Mouse (Mus musculus) CH12F3 (cell line): ENCODE data around the gene Foxp1.

Experiments
- in situ Hi-C: fragments of 300-500 bp; cut with MboI; formaldehyde crosslinking; loops from 2 replicates; pipeline ENCODE4 v1.14.3; 2020; ENCODE audit warnings: low sequenced_read_pairs

Gene Foxp1

DNA sequence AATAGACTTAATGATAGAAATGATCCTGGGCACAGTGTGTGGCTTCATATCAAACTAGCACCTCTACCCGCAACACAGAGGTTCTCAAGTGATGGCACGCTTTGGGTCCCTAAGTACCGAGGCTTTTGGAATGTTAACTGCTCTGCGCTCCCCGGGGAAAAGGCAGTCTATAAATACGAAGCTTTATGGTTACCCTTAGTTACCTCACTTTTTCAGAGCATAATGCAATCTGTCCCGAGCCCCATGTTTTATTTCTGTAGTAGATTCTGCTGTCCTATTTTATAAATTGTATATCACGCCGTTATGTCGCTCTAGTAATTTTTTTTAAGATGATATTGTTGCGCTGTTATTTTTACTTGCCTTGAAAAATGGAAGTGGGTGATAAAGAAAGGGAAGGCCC lies 585.0 kb downstream of the Foxp1 start:
- in situ Hi-C loops: no loop called here

DNA sequence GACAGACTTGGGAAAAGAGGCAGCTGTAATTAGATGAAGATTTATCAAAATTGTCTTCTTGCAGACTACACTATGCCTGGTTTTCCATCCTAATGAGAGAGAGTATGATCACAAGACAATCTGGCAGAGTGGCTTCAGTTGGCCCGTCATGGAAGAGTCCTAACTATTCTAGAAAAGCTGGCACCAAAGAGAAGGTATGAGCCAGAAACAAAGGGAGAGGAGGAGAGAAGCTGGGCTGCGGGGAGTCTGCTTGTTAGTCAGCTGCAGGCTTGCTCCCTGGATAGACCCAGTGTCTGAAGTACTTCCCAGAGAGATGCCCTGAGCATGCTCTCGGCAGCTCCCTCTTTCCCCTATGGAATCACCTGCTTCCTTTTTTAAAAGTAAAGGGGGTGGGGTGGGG lies 586.1 kb downstream of the Foxp1 start:
- in situ Hi-C loops: no loop called here

DNA sequence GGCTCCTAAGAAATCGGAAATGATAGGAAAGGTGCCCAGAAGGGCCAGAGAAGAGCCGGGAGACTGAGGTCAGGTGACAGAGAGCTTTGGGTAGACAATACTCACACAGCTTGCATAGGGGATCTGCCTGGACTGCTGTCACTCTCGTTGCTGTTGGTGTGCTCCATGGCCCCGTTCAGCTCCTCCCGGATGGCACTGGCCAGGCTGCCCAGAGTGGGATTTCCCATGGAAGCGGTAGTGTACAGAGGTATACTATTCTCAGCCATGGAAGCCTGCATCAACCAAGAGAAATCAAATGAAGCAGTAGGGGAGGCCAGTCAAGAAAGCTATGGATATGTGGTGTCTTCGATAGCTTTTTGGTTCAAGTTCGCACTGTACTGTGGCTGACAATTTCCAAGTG lies 587.4 kb downstream of the Foxp1 start:
- in situ Hi-C loops: no loop called here

GRCm38 (mm10) chr6:98934381-98934780 lies 588.1 kb downstream of the Foxp1 start:
- in situ Hi-C loops: no loop called here

DNA sequence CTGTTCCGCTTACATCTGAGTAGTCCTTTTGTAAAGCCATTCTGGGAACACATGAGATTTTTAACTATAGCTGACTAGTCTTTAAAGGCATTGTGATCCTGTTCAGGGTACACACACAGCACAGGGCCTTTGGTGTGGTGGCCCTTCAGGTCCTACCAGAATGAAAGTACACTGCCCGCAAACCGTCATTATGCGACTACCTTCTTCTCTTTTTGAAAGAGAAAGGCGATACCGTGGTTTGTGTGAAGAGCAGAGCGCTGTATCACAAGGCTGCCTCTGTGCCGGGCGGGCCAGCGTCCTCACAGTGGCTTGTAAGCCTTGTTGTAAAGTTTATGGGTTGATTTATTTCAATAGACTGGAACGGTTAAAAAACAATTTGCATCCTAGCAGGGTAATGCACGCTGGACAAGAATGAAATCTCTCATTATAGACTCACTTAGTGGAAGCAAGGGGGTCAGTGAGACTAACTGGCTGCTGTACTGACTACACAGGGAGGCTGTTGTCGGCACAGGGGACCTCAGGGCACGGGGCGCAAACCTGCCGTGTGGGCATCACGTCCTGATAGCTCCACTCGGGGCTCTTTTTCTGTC lies 589.3 kb downstream of the Foxp1 start:
- in situ Hi-C loops: no loop called here

DNA sequence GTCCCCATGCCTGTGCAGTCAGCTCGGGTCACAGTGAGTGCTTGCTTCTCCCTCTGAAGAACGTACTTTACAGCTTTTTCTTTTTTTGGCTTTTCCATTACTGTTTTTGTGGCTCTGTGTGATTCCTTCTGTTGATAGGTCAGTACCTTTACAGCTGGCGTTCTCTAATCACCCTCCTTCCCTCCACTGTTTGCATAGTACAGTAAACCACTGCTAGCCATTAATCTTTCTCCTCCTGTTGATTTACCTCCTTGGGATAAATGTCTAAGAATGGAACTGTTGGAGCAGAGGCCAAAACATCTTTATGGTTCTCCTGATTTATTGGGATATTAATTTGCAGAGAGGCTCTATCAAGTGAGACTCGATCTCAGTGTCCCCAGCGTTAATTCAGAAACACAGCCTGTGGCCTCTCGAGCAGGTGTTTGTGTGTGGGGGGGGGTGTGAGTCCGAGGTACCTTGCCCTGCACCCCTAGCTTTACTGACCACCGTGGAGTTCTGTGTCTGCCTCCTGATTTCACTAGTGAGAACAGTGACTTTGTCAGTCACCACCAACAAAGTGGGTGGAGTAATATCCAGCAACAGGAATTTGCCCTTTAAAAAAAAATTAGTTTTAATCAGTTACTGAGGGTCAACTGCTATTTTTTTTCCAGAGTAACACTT lies 590.5 kb downstream of the Foxp1 start:
- in situ Hi-C loops: no loop called here

- in situ Hi-C loops: no loop called here
Measured at GRCm38 (mm10) chr6:98930652-98931300, 591.7 kb downstream of the Foxp1 start.

- in situ Hi-C loops: no loop called here
Measured at GRCm38 (mm10) chr6:98928365-98928764, 594.2 kb downstream of the Foxp1 start.

- in situ Hi-C loops: no loop called here
Measured at GRCm38 (mm10) chr6:98901259-98901658, 621.3 kb downstream of the Foxp1 start.

GRCm38 (mm10) chr6:98878208-98878607 lies 644.3 kb downstream of the Foxp1 start:
- in situ Hi-C loops: no loop called here

DNA sequence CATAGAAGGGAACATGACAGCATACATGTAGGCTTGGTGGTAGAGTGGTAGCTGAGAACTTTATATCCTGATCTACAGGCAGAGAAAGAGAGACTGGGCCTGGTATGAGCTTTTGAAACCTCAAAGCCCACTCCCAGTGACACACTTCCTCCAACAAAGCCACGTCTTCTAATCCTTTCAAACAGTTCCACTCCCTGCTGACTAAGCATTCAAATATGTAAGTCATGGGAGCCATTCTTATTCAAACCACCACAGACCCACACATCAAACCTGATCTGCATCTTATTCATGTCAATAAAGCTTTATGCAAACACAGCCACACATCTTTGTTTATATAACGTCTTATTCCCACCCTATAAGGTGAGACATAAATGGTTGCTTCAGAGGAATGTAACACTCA lies 646.1 kb downstream of the Foxp1 start:
- in situ Hi-C loops: no loop called here
